Mouse (Mus musculus) liver, adult 10 weeks (tissue): ENCODE results near the gene Pes1. TPM values are rescaled to one million over a fixed set of nuclear protein-coding genes. Genes with fewer than 3 reads are reported as not detected.

Source experiments
- polyA plus RNA-seq: library from polyadenylated mRNA; stranded (reverse); fragments of 350-450 nt; fragmentation: Illumina TruSeq; extraction: RNeasy Lipid Tissue Mini Kit (QIAGEN cat#74804); gene quantifications from one replicate; pipeline ENCODE4 v1.2.3, GENCODE M21; 2014; ENCODE audit warnings: low read depth, low replicate concordance

The Pes1 gene
- polyA plus RNA-seq: 11.5 TPM

DNA sequence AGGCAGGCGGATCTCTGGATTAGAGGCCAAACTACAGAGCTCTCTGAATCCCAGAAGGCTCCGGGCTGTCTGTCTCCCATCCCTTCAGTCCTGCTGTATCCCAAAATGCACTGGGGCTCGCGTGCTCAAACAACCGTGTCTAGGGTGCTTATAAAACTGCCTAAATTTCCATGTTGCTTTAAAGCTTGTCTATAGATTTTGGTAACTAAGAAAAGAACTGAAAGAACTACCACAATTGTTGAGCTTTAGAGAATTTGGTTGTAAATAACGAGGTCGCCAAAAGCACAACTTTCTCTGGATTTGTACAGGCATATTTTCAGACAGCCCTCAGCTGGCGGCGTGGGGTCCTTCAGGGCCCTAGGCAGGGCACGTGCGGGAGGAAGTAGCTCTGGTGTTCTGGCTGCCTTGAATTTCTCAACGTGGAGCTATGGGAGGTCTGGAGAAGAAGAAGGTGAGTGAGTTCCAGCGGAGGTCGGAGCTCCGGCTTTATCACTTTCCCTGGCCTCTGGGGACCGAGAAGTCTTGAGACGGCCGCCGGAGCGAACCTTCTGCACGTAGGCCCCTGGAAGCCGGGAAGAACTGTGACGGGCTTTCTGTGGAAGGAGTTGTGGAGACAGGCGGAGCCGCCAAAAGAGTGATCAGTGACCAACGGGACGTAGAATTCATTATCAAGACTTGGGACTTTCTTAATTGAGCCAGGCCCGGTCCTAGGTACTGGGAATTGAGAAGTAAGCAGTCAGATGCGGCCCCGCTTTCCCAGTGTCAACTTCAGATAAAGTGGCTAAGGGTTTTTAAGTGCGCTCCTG is at the start of gene Pes1:
Gene Pes1, plus strand, starts transcription at position 366 of the 806 bp plus-strand sequence.

DNA sequence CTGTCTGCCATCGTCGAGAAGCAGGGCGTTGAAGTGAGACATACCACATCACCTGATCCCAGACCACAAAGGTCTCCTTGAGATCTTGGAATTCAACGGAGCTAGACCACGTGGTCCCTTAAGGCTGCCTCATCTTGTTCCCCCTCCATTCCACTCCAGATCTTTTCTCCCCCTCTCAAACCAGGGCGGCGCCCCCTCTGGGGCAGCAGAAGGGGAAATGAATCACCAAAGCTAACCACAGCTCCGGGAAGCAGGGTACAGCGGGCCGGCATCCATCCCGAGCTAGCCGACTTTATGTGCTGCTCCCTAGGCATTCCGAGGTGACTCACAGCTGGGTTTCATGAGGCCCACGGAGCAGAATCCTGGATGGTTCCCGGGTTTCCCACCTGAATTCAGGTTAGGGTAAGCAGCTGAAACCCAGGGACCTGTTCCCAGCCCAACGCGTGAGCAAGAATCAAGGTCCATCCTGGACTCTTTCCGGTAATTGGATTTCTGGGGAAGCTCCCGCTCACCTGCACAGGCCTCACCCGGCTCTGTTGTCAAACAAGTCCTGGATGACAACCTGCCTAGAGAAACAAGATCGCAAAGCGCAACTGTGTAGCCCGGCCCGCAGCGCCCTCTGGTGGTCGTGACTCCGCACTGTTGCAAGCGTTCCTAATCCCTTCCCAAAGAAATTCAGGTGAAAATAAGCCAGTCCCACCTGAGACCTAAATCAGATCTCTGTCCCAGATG is 49.5 kb upstream of the Pes1 start, which contains the start of gene Slc35e4:
Gene Slc35e4, minus strand, starts transcription at position 556 of the 732 bp plus-strand sequence.

DNA sequence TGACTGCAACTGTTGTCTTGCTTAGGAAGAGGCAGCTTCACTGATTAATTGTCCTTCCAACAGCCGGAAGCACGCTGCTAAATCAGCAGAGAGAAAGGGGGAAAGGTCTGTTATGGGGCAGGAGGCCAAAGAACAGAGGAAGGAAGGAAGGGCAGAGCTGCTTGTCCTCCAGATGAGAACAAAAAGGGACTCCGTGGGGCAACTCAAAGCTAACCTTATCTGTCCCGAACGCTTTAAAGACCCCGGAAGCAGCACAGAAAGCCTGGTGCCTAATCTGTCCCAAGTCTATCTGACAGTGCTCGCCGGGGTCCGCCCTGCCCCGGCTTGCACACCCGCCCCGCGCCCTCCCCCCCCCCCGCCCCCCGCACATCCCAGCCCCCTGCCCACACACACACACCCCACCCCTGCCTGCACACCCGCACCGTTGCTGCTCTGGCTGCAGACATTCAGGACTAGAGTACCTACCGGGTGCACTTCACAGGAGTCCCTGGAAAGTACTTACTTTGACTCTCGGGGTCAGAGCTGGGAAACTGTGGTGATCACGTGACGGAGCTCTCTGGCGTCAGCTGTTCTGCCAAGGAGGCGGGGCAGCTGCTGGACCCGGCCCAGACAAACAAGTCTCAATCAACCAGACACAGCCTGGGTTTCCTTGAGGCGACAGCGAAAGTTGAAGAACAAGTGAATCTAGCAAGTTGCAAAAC is 32.1 kb upstream of the Pes1 start, which contains the start of gene Tcn2:
Gene Tcn2, minus strand, starts transcription at position 649 of the 701 bp plus-strand sequence.

GRCm38 (mm10) chr11:3976678-3977077 is 12.9 kb downstream of the Pes1 start, which contains the start of gene 4930556J24Rik:
TSS of gene 4930556J24Rik (minus strand) at chr11:3976778.

DNA sequence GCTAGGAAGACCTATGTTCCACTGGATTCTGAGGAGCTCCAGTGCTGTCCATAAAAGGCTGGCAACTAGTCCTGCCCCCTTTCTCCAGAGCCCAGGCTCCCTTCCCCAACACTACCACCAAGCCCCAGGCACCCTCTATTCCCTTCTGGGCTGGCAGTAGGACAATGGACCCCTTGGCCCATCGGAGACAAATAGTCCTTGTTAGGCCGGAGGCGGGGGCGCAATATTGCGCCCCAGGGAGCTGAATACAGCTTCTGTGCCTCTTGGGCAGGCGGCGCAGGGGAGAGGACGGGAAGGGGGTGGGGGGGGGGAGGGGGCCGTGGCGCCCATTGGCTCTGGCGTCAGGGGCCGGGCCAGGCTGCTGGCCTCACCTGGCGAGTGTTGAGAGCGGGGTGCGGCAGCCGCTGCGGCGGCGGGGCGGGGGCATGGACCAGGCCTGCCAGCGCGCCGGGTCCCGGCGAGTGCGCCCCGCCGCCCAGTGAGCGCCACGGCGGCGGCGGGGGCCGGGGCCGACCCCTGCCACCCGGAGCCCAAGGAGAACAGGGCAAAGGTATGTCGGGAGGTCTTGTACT is 19.6 kb downstream of the Pes1 start, which contains the start of gene Gal3st1:
Gene Gal3st1, plus strand, starts transcription at position 346 of the 572 bp plus-strand sequence.

Other genes starting within 250 kb of the Pes1 start
- 0.56 TPM for gene Osbp2, start 100.1 kb upstream of the Pes1 start, polyA plus RNA-seq
- not detected for gene 4921536K21Rik, start 68.9 kb upstream of the Pes1 start, polyA plus RNA-seq
- not detected for gene Dusp18, start 68.7 kb upstream of the Pes1 start, polyA plus RNA-seq
- gene Slc35e4, start 49.3 kb upstream of the Pes1 start, polyA plus RNA-seq: not detected
- 15.7 TPM for gene Tcn2, start 31.8 kb upstream of the Pes1 start, polyA plus RNA-seq
- not detected for gene 4930556J24Rik, start 12.8 kb downstream of the Pes1 start, polyA plus RNA-seq
- not detected for gene Gal3st1, start 19.7 kb downstream of the Pes1 start, polyA plus RNA-seq
- gene Sec14l4, start 67.5 kb downstream of the Pes1 start, polyA plus RNA-seq: 73.8 TPM
- not detected for gene Sec14l3, start 100.9 kb downstream of the Pes1 start, polyA plus RNA-seq
- 17.1 TPM for gene Mtfp1, start 131.5 kb downstream of the Pes1 start, polyA plus RNA-seq
- gene Sec14l2, start 159.4 kb downstream of the Pes1 start, polyA plus RNA-seq: 293 TPM
- gene Rnf215, start 171.2 kb downstream of the Pes1 start, polyA plus RNA-seq: 2.9 TPM
- gene Ccdc157, start 196.3 kb downstream of the Pes1 start, polyA plus RNA-seq: 4.3 TPM
- gene Sf3a1, start 196.4 kb downstream of the Pes1 start, polyA plus RNA-seq: 5.6 TPM
- gene Tbc1d10a, start 222.8 kb downstream of the Pes1 start, polyA plus RNA-seq: 0.87 TPM